Mouse (Mus musculus) liver, postnatal 0 days (tissue): ENCODE measurements around the gene Gm13283.

Experiments used
- CTCF ChIP-seq: sonication (generic); IDR thresholded peaks from 2 replicates; pipeline ENCODE4 v1.5.1; 2016; ENCODE audit warnings: antibody characterized with exemption, low read depth
- EP300 ChIP-seq: IDR thresholded peaks from 2 replicates; pipeline ENCODE4 v1.6.1; 2016; ENCODE audit warnings: antibody characterized with exemption, low read depth, mild to moderate bottlenecking

DNA sequence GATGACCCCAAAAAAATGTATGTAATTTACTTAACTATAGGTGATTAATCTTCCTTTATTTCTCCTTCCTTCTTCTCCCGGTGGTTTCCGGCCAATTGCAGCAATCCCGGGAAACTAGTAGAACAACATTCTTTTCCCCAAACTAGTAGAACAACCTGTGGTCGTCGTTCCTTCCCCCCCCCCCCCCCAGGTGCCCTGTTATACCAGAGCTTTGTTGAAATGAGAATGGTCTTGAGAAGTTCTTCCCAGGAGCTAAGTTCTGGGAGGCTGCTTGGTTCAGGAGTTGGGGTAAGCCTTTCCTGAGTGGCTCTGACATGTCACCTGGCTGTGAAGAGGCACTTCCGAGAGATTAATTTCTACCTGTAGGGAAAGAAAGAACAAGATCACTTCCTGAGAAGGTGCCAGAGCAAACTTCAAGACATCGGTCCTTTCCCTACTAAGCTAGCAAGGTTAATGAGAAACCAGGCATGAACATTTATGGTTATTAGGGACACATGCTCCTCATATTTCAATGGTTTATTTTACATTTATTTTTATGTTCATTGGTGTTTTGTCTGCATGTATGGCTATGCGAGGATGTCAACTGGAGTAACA is 36.3 kb upstream of the Gm13283 start:
- TF ChIP-seq CTCF (no peak), EP300 (no peak)
